12 mouse cellular contexts compared by ENCODE assay signal in the genomic region with DNA sequence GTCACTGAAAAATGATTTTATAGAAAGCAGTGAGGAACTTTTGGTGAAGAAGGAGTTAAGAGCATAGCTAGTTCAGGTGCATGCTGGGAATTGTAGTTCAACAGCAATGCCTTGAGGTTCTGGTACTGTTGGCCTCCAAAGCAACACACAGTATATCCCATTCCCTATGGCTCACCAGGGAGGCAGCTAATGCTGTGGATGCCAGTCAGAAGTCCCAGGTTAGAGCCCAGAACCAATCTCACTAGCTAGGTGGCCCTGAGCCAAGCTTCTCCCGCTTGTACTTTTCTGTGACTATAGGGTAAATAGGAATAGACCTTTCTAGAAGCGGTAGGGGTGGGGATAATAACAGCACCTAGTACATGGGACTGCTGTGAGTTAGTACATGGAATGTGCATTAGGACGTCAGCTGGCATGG. TPM values are rescaled to one million over a fixed set of nuclear protein-coding genes. Genes with fewer than 3 reads are reported as not detected.
DNase-seq lines count a peak whose midpoint lies in the region; ATAC-seq and TF ChIP-seq lines count a peak whose summit lies in the region.
"Had no signal": no experiment of that assay in that cellular context is flagged by ENCODE, and none has a peak within 500 bp of the region (broad histone marks: within the 10 kb centered on the region; RNA-seq: fewer than 3 reads in every experiment).

No protein-coding gene starts in this region.

- peaks cover 22% of the 10 kb centered on the region for H3K4me1 ChIP-seq in forebrain, embryonic 13.5 days
- H3K4me1 ChIP-seq in forebrain, embryonic 12.5 days: peaks cover 9% of the 10 kb centered on the region; the same call in 1 of the 2 replicates
- H3K4me1 ChIP-seq in liver, adult 2 months (ENCODE audit: control insufficient read depth, insufficient read depth, low read length): no peaks in the 10 kb centered on the region
- H3K4me1 ChIP-seq in forebrain, postnatal 0 days (ENCODE audit: insufficient read depth): peaks cover 8% of the 10 kb centered on the region; the same call in 1 of the 2 replicates
- no peaks in the 10 kb centered on the region for H3K4me1 ChIP-seq in kidney, adult 2 months (ENCODE audit: control insufficient read depth, insufficient read depth, low read length)
- H3K4me1 ChIP-seq: heart, embryonic 10.5 days; lung, embryonic 15.5 days had no signal

- WGBS in forebrain, embryonic 13.5 days: 68% methylated on average over 3 of the region's 3 CpGs
- 85% methylated on average over 3 of the region's 3 CpGs for WGBS in forebrain, embryonic 12.5 days
- WGBS in liver, adult 2 months: 68% methylated on average over 3 of the region's 3 CpGs
- 59% methylated on average over 3 of the region's 3 CpGs for WGBS in forebrain, postnatal 0 days
- WGBS in kidney, adult 2 months: 75% methylated on average over 3 of the region's 3 CpGs

- H3K27ac ChIP-seq in forebrain, embryonic 13.5 days: no peak overlapping the region
- no peak overlapping the region for H3K27ac ChIP-seq in forebrain, embryonic 12.5 days
- H3K27ac ChIP-seq in liver, adult 2 months (replicated peaks; ENCODE audit: insufficient read depth, low read depth, low read length): no peak overlapping the region
- H3K27ac ChIP-seq in forebrain, postnatal 0 days (ENCODE audit: low read depth, low read length): no peak overlapping the region
- no peak overlapping the region for H3K27ac ChIP-seq in kidney, adult 2 months (ENCODE audit: insufficient read depth, low read depth, low read length)
- H3K27ac ChIP-seq: heart, embryonic 10.5 days; kidney, postnatal 0 days; lung, embryonic 15.5 days had no signal

- H3K79me2 ChIP-seq in liver, adult 2 months (ENCODE audit: control insufficient read depth, insufficient read depth, low read length): no peaks in the 10 kb centered on the region

- no peaks in the 10 kb centered on the region for H3K36me3 ChIP-seq in forebrain, embryonic 13.5 days (ENCODE audit: poor library complexity, severe bottlenecking)
- no peaks in the 10 kb centered on the region for H3K36me3 ChIP-seq in forebrain, embryonic 12.5 days (replicated peaks)
- H3K36me3 ChIP-seq in liver, adult 2 months (ENCODE audit: control insufficient read depth, insufficient read depth, low read length): no peaks in the 10 kb centered on the region
- H3K36me3 ChIP-seq in forebrain, postnatal 0 days (ENCODE audit: insufficient read depth): no peaks in the 10 kb centered on the region
- no peaks in the 10 kb centered on the region for H3K36me3 ChIP-seq in kidney, adult 2 months (ENCODE audit: control insufficient read depth, insufficient read depth, low read length)
- H3K36me3 ChIP-seq: heart, embryonic 10.5 days; lung, embryonic 15.5 days had no signal

- H3K4me3 ChIP-seq in forebrain, embryonic 13.5 days: no peak overlapping the region
- no peak overlapping the region for H3K4me3 ChIP-seq in forebrain, embryonic 12.5 days (replicated peaks)
- H3K4me3 ChIP-seq in liver, adult 2 months (ENCODE audit: insufficient read depth, low read depth, low read length): no peak overlapping the region
- H3K4me3 ChIP-seq in forebrain, postnatal 0 days (ENCODE audit: low read depth, low read length): no peak overlapping the region
- no peak overlapping the region for H3K4me3 ChIP-seq in kidney, adult 2 months (ENCODE audit: insufficient read depth, low read depth, low read length)
- H3K4me3 ChIP-seq: heart, embryonic 10.5 days; lung, embryonic 15.5 days had no signal

- TF ChIP-seq CTCF in liver, adult 2 months (IDR thresholded peaks at IDR 0.05; ENCODE audit: low read depth, low read length): no peak
- no peak for TF ChIP-seq CTCF in forebrain, postnatal 0 days (IDR thresholded peaks at IDR 0.05; ENCODE audit: low read depth)
- no peak for TF ChIP-seq CTCF in kidney, adult 2 months (conservative IDR thresholded peaks at IDR 0.05; ENCODE audit: insufficient read depth, insufficient read length, low read depth, low read length)

- no peak overlapping the region for H3K4me2 ChIP-seq in forebrain, embryonic 13.5 days
- H3K4me2 ChIP-seq in forebrain, embryonic 12.5 days: no peak overlapping the region
- H3K4me2 ChIP-seq in forebrain, postnatal 0 days (ENCODE audit: low read depth): no peak overlapping the region
- H3K4me2 ChIP-seq: lung, embryonic 15.5 days had no signal

- H3K9me3 ChIP-seq in forebrain, embryonic 13.5 days (replicated peaks): no peaks in the 10 kb centered on the region
- H3K9me3 ChIP-seq in forebrain, embryonic 12.5 days: no peaks in the 10 kb centered on the region
- no peaks in the 10 kb centered on the region for H3K9me3 ChIP-seq in forebrain, postnatal 0 days (ENCODE audit: low read length)
- H3K9me3 ChIP-seq: heart, embryonic 10.5 days; lung, embryonic 15.5 days had no signal

- no peak for TF ChIP-seq POLR2A in liver, adult 2 months (IDR thresholded peaks at IDR 0.05; ENCODE audit: extremely low read depth, insufficient read depth, low read length)
- no peak for TF ChIP-seq POLR2A in kidney, adult 2 months (IDR thresholded peaks at IDR 0.05; ENCODE audit: low read depth, low read length)

- peak; percentile 33 for DNase-seq in liver, adult 2 months (ENCODE audit: extremely low read depth, low read depth, low spot score)
- DNase-seq in liver: no peak
- peak; percentile 62 for DNase-seq in forebrain, postnatal 0 days
- DNase-seq in right cerebral cortex, postnatal 10 days (ENCODE audit: low spot score in 2 of 2): peak; percentile 52 to 72
- DNase-seq in kidney, adult 2 months: no peak
- no peak for DNase-seq in gastrocnemius, postnatal 25 days
- DNase-seq: thymus, postnatal 25 days had no signal

- H3K9ac ChIP-seq in forebrain, embryonic 13.5 days: no peak overlapping the region
- no peak overlapping the region for H3K9ac ChIP-seq in forebrain, embryonic 12.5 days
- no peak overlapping the region for H3K9ac ChIP-seq in liver, adult 2 months (ENCODE audit: low read depth, low read length)
- no peak overlapping the region for H3K9ac ChIP-seq in forebrain, postnatal 0 days
- H3K9ac ChIP-seq: lung, embryonic 15.5 days had no signal

- peaks cover 5% of the 10 kb centered on the region; the same call in 1 of the 2 replicates for H3K27me3 ChIP-seq in forebrain, embryonic 13.5 days
- peaks cover 15% of the 10 kb centered on the region; the same call in 1 of the 2 replicates for H3K27me3 ChIP-seq in forebrain, embryonic 12.5 days
- H3K27me3 ChIP-seq in liver, adult 2 months (ENCODE audit: control insufficient read depth, insufficient read depth, low read length): no peaks in the 10 kb centered on the region
- no peaks in the 10 kb centered on the region for H3K27me3 ChIP-seq in forebrain, postnatal 0 days (ENCODE audit: insufficient read depth, low read length)
- no peaks in the 10 kb centered on the region; the same call in 1 of the 2 replicates for H3K27me3 ChIP-seq in kidney, adult 2 months (replicated peaks; ENCODE audit: control insufficient read depth, insufficient read depth, low read length)

- ATAC-seq in forebrain, embryonic 13.5 days: peak; percentile 60
- no peak; the same call in 1 of the 2 replicates for ATAC-seq in forebrain, embryonic 12.5 days (ENCODE audit: low FRiP score)
- ATAC-seq in forebrain, postnatal 0 days: peak; percentile 75

RNA-seq across cellular contexts. Expression of gene Lgi1, which starts 5.7 kb away (rescaled TPM):
- 5.9 TPM in 2 replicates for polyA plus RNA-seq in forebrain, embryonic 13.5 days (2015; fragmentation: Nextera tagmentation; extraction: Ambion mirVana)
- 2.1 and 2.4 TPM in 2 replicates for polyA plus RNA-seq in forebrain, embryonic 12.5 days (2016; fragmentation: Nextera tagmentation; extraction: Ambion mirVana)
- not detected in 2 replicates for total RNA-seq in liver, adult 2 months (2014; rRNA removed)
- not detected in 2 replicates for polyA plus RNA-seq in liver, adult 2 months (2012; rRNA removed)
- total RNA-seq in forebrain, postnatal 0 days (2014; rRNA removed): 19.2 and 20.3 TPM in 2 replicates
- 19.3 and 25.7 TPM in 2 replicates for polyA plus RNA-seq in forebrain, postnatal 0 days (2015; fragmentation: Nextera tagmentation; extraction: Ambion mirVana)
- polyA plus RNA-seq in kidney, adult 2 months (2012; rRNA removed): 0.10 and 0.28 TPM in 2 replicates
- total RNA-seq in gastrocnemius, postnatal 25 days (2021): 1 to 10 TPM in 1 of 2 experiments, under 1 TPM in 1; 0.78 to 4.0 TPM

RNA-seq across cellular contexts. Expression of gene Fra10ac1, which starts 34.7 kb away (rescaled TPM):
- 50.4 and 52.4 TPM in 2 replicates for polyA plus RNA-seq in forebrain, embryonic 13.5 days (2015; fragmentation: Nextera tagmentation; extraction: Ambion mirVana)
- 51.8 and 58.4 TPM in 2 replicates for polyA plus RNA-seq in forebrain, embryonic 12.5 days (2016; fragmentation: Nextera tagmentation; extraction: Ambion mirVana)
- 8.2 and 11.9 TPM in 2 replicates for total RNA-seq in liver, adult 2 months (2014; rRNA removed)
- 4.2 TPM in 2 replicates for polyA plus RNA-seq in liver, adult 2 months (2012; rRNA removed)
- 10.6 and 13.0 TPM in 2 replicates for total RNA-seq in forebrain, postnatal 0 days (2014; rRNA removed)
- polyA plus RNA-seq in forebrain, postnatal 0 days (2015; fragmentation: Nextera tagmentation; extraction: Ambion mirVana): 32.6 and 36.1 TPM in 2 replicates
- polyA plus RNA-seq in kidney, adult 2 months (2012; rRNA removed): 4.0 and 4.8 TPM in 2 replicates
- 10 to 100 TPM; 11.4 to 12.1 TPM for total RNA-seq in gastrocnemius, postnatal 25 days (2021)

Comparison
In these comparisons a context has a peak if more than half of its experiments do, and no peak if none do; other contexts are left out.
1. DNase-seq: peak in liver, adult 2 months (single experiment), forebrain, postnatal 0 days (single experiment) and right cerebral cortex, postnatal 10 days (2 of 2); none in liver (single experiment), kidney, adult 2 months (single experiment) and gastrocnemius, postnatal 25 days (single experiment).